Comparison of ENCODE assay signal across 8 mouse cellular contexts in genomic region chr19:60889714-60890315, GRCm38 (mm10). TPM values are rescaled to one million over a fixed set of nuclear protein-coding genes. Genes with fewer than 3 reads are reported as not detected.
DNase-seq lines count a peak whose midpoint lies in the region; ATAC-seq and TF ChIP-seq lines count a peak whose summit lies in the region.

Grk5 (plus strand) TSS chr19:60889749.

- H3K9ac ChIP-seq in embryonic facial prominence, embryonic 15.5 days, result peak within 1 kb of the TSS; percentile 61
- peak within 1 kb of the TSS; percentile 89 for H3K9ac ChIP-seq in kidney, embryonic 14.5 days (ENCODE audit: low read depth, low read length)
- H3K9ac ChIP-seq in limb, embryonic 15.5 days, result peak within 1 kb of the TSS; percentile 71

- ATAC-seq in embryonic facial prominence, embryonic 15.5 days (ENCODE audit: insufficient number of reproducible peaks, low FRiP score, low TSS enrichment, low read depth), result peak; percentile 99
- ATAC-seq in kidney, embryonic 14.5 days (ENCODE audit: low FRiP score, low TSS enrichment), result peak; percentile 98
- ATAC-seq in limb, embryonic 15.5 days (ENCODE audit: insufficient number of reproducible peaks, low FRiP score, low TSS enrichment, low read depth), result peak; percentile 98

- H3K27ac ChIP-seq in bone marrow, adult 2 months (ENCODE audit: control insufficient read depth, insufficient read depth, low read depth, low read length, poor library complexity), result peak within 1 kb of the TSS; percentile 99
- peak within 1 kb of the TSS; percentile 95 for H3K27ac ChIP-seq in embryonic facial prominence, embryonic 15.5 days (replicated peaks)
- H3K27ac ChIP-seq in kidney, embryonic 14.5 days (ENCODE audit: low read depth, low read length), result peak within 1 kb of the TSS; percentile 96
- H3K27ac ChIP-seq in limb, embryonic 15.5 days, result peak within 1 kb of the TSS; percentile 97

- peak within 1 kb of the TSS; percentile 81 for H3K4me2 ChIP-seq in embryonic facial prominence, embryonic 15.5 days (replicated peaks)
- peak within 1 kb of the TSS; percentile 81 for H3K4me2 ChIP-seq in kidney, embryonic 14.5 days (replicated peaks; ENCODE audit: low read depth, low read length)
- H3K4me2 ChIP-seq in limb, embryonic 15.5 days, result peak within 1 kb of the TSS; percentile 66

- H3K4me3 ChIP-seq in bone marrow, adult 2 months (replicated peaks; ENCODE audit: control insufficient read depth, low read depth, low read length), result peak within 1 kb of the TSS; percentile 76
- H3K4me3 ChIP-seq in embryonic facial prominence, embryonic 15.5 days (replicated peaks), result peak within 1 kb of the TSS; percentile 92
- H3K4me3 ChIP-seq in kidney, embryonic 14.5 days (ENCODE audit: low read length), result peak within 1 kb of the TSS; percentile 85
- H3K4me3 ChIP-seq in limb, embryonic 15.5 days, result peak within 1 kb of the TSS; percentile 80

- peak; percentile 81; the same call in 1 of the 2 replicates for TF ChIP-seq POLR2A in bone marrow, adult 2 months (IDR thresholded peaks at IDR 0.05; ENCODE audit: borderline replicate concordance, control insufficient read depth, low read depth, low read length)

- no peaks in the 10 kb centered on the region for H3K27me3 ChIP-seq in embryonic facial prominence, embryonic 15.5 days
- no peaks in the 10 kb centered on the region for H3K27me3 ChIP-seq in kidney, embryonic 14.5 days (ENCODE audit: control insufficient read depth, insufficient read depth, low read length)
- H3K27me3 ChIP-seq in limb, embryonic 15.5 days, result no peaks in the 10 kb centered on the region

- peak; percentile 85 for TF ChIP-seq CTCF in bone marrow, adult 2 months (IDR thresholded peaks at IDR 0.05; ENCODE audit: control insufficient read depth, insufficient read depth, low read length)

- no peaks in the 10 kb centered on the region for H3K4me1 ChIP-seq in bone marrow, adult 2 months (ENCODE audit: control insufficient read depth, insufficient read depth, low read length)
- H3K4me1 ChIP-seq in embryonic facial prominence, embryonic 15.5 days, result peaks cover 11% of the 10 kb centered on the region
- peaks cover 6% of the 10 kb centered on the region; the same call in 1 of the 2 replicates for H3K4me1 ChIP-seq in kidney, embryonic 14.5 days (ENCODE audit: control insufficient read depth, insufficient read depth, low read length)
- H3K4me1 ChIP-seq in limb, embryonic 15.5 days, result peaks cover 12% of the 10 kb centered on the region; the same call in 1 of the 2 replicates

- peak; percentile 91 for DNase-seq in 416B (ENCODE audit: low read depth)
- DNase-seq in heart, adult 9 months (ENCODE audit: low spot score in 2 of 2), result peak; percentile 94 to 95
- peak; percentile 71 to 84 for DNase-seq in monocyte, adult 2 months (ENCODE audit: low read depth in 1 of 2, low spot score in 2 of 2)
- DNase-seq in spleen, postnatal 36 days (ENCODE audit: low spot score in 2 of 2), result peak; percentile 95

- H3K9me3 ChIP-seq in embryonic facial prominence, embryonic 15.5 days (replicated peaks), result no peaks in the 10 kb centered on the region
- no peaks in the 10 kb centered on the region for H3K9me3 ChIP-seq in kidney, embryonic 14.5 days (ENCODE audit: control insufficient read depth, low read length)
- no peaks in the 10 kb centered on the region for H3K9me3 ChIP-seq in limb, embryonic 15.5 days

- H3K36me3 ChIP-seq in embryonic facial prominence, embryonic 15.5 days, result no peaks in the 10 kb centered on the region
- no peaks in the 10 kb centered on the region for H3K36me3 ChIP-seq in kidney, embryonic 14.5 days (ENCODE audit: control insufficient read depth, insufficient read depth, low read length)
- H3K36me3 ChIP-seq in limb, embryonic 15.5 days, result no peaks in the 10 kb centered on the region

- under 1% methylated on average over 55 of the region's 55 CpGs for WGBS in bone marrow, adult 2 months
- under 1% methylated on average over 55 of the region's 55 CpGs for WGBS in embryonic facial prominence, embryonic 15.5 days
- WGBS in kidney, embryonic 14.5 days, result 0% methylated on average over 51 of the region's 55 CpGs
- under 1% methylated on average over 55 of the region's 55 CpGs for WGBS in limb, embryonic 15.5 days

RNA-seq across cellular contexts. Expression of gene Grk5, which starts in this region (rescaled TPM):
- polyA plus RNA-seq in bone marrow, adult 2 months (2011; ENCODE audit: insufficient read depth, insufficient read length, low replicate concordance, missing spikeins), result 1.8 and 7.2 TPM in 2 replicates
- polyA plus RNA-seq in embryonic facial prominence, embryonic 15.5 days (2015; fragmentation: Nextera tagmentation; extraction: Ambion mirVana), result 2.1 and 2.8 TPM in 2 replicates
- polyA plus RNA-seq in kidney, embryonic 14.5 days (2014; fragmentation: Nextera tagmentation; extraction: Ambion mirVana), result 2.5 and 3.2 TPM in 2 replicates
- 1.6 and 2.5 TPM in 2 replicates for polyA plus RNA-seq in limb, embryonic 15.5 days (2015; fragmentation: Nextera tagmentation; extraction: Ambion mirVana)

Comparison
In these comparisons a context has a peak if more than half of its experiments do, and no peak if none do; other contexts are left out.
1. Peak in every context shown above with its lines: DNase-seq, ATAC-seq, H3K4me3 ChIP-seq and H3K27ac ChIP-seq.